Mouse (Mus musculus) lung, postnatal 4 days (tissue): ENCODE data around the gene Pigq.

Experiments
- DNase-seq, 2 experiments: peaks; one replicate each; pipeline ENCODE4 v3.0.0; 2021

Gene Pigq

DNA sequence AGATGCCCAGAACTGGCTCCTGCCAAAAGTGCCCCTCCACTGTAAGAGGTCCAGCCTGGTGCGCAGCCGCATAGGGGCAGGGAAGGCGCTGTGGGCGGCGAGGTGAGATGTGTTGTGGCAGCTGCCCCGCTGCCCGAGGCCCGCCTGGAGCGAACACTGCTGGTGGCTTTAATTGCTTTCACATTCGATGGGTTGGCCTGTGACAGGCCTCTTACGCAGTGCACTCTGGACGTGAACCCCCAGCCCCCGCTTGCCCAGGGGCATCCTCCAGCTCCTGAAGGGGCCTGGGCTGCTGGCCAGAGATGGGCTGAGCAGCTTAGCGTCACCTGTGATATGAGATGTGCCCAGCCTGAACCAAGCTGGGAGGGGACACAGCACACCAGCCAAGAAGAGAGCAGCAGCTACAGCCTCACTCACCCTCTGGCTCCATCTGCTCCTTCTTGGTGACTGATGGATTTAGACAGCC, 12.9 kb upstream of the Pigq start:
- DNase-seq = no peak

DNA sequence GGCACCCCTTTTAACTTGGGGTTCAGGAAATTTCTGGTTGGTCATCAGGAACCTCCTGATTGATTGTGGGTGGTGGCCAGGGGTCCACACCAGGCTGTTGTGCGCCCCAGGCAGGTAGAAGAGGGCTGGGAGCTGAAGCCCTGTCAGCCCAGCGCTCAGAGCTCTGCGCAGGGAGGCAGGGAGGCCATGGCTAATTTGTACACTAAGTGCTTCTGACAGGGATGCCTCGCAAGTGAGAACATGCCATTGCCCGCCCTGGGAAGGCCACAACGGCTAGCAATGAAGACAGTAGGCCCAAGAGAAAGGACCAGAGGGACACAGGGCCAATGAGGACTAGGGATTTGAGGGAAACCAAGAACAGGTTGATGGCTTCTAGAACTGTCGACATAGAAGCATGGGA, 11.9 kb upstream of the Pigq start:
- DNase-seq = no peak

DNA sequence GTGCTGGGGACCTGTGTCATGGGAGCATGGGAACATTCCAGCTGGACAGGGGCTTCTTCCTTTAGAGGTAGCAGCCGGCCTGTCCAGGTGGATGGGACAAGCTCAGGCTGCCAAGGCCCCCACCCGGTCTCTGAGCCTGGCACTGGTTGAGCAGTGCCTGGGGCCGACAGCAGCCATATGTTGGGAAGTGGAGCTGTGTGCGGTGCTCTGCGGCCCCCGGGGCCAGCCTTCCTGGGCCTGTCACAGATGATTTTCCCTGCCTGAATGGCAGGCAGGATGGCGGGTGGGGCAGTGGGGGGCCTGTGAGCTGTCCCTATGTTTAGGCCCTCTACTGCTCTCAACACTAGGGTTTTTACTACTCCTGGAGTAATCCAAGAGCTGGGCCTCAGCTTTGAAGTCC, 11.5 kb upstream of the Pigq start:
- no peak for DNase-seq

DNA sequence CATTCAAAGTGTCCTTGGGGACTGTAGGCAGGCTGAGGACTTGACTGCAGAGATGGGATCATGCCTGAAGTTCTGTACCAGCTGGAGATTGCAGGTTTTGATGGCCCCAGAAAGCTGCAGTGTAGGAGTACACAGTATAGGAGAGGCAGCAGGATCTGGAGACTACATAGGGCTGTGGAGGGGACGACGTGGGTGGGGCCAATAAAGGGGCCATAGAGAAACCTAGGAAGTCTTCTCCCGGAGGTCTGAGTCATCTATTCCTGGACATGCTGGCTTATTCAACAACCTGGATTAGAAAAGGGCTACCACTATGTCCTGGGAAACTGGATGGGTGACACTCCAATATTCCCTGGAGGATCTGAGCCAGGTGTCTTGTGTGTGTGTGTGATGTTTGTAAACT, 11.0 kb upstream of the Pigq start:
- no peak for DNase-seq

DNA sequence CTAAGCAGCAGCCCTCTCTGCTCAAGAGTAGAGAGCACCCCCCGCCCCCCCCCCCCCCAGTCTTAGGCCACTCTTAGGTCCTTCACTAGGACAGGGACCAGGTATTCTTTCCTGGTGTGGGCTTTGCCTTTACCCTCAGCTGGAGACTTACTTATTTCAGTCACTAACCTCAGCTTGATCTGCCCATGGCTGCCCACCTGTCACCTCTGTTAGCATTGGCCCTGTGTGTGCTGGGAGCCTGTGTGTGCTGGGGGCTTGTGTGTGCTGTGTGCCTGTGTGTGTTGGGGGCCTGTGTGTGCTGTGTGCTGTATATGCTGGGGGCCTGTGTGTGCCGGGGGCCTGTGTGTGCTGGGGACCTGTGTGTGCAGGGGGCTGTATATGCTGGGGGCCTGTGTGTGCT, 9.9 kb upstream of the Pigq start:
- DNase-seq = no peak

DNA sequence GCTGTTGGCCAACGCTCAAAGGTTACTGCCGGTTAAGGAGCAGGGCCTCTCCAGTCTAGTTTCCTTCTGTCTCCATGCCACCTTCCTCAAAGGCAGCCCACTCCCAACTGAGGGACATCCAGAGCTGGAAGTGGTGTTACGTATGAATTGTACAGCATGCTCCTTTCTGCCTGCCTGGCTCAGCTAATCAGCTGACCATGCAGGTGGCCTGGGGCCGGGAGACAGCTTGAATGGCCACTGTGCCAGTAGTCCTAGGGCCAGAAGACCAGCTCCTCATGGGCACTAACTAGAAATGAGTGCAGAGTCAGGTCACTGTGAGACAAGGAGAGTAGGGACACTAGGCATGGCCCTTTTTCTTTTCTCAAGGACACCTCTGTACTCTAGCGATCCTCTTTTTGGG, 8.4 kb upstream of the Pigq start:
- DNase-seq = no peak

DNA sequence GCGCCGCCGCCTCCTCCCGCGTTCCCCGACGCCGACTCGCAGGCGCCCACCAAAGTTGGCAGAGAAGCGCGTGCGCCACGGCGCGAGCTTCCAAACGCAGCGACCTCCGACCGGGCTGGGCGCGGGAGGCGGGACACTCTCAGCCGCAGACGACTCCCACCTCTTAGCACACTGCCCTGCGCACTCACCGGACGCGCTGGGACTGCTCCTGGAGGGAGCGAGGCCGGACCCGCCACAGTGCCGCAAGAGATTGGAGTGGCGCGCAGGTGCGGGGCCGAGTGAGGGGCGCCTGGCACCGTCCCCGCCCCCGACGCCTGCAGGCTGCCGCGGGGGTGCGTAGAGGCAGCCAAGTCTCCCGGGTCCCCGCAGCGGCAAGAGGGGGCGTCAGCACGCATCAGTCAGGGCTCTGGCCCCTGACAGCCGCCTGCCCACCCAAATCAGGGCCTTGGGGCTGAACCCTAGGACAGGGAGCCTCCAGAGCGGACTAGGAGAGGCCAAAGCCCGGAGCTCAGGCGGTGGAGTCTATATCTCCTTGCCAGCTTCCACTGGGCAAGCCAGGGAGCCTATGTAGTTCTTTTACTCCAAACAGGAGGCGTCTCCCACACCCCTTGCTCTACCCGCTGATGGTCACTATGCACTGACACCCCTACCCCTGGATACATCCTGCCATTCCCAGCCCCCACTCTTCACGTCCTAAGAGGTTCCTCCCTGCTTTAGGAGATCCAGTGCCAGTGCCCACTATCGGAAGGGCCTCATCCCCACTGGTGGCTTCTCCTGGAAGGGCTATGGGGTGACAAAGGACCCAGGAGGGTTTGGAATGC, 7.3 kb upstream of the Pigq start, which contains the start of gene A930017K11Rik:
A930017K11Rik (minus strand) TSS at position 763 of the 821 bp plus-strand sequence.
- peak; percentile 16 to 48 for DNase-seq

DNA sequence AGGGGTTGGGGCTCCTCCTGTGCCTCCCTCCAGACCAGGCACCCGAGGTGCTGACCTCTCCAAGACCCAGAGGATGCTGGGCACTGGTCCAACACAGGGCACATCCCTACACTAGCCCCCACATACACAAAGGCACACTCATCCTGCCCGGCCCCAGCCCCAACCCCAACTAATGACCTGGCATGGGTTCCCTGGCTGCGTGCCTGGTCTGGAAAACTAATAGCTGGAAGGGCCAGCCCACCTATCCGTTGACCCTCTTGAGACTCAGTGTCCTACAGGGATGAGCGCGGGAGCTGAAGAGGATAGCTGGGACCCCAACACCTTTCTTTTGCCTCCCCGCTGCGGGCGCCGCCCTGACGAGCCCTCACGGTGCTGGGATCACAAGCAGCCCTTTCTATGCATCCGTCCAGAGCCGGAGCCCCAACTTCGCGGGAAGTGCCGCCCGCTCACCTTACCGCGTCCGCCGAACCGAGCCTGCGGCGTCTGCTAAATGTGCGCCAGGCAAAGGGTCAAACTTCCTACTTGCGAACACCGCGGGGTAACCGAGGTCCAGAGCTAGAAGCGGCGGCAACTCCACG, 6.6 kb upstream of the Pigq start:
- no peak for DNase-seq

DNA sequence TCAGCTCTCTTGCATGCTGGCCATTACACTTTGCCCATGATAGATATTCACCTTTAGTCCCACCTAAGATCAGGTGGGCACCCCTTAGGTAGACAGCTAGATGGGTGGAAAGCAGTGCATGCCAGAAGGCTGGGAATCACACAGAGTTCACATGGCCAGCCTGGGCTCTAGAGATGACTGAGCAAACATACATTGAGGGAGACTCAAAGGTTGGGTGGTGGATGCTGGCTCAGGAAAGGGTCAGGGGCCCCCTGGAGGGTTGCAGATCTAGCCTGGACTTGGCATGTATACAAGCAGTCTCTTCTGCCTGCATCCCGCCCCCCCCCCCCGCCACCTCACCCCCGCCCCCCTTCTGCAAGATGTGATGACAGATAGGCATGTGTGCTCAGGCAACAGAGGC, 6.0 kb upstream of the Pigq start:
- no peak for DNase-seq

DNA sequence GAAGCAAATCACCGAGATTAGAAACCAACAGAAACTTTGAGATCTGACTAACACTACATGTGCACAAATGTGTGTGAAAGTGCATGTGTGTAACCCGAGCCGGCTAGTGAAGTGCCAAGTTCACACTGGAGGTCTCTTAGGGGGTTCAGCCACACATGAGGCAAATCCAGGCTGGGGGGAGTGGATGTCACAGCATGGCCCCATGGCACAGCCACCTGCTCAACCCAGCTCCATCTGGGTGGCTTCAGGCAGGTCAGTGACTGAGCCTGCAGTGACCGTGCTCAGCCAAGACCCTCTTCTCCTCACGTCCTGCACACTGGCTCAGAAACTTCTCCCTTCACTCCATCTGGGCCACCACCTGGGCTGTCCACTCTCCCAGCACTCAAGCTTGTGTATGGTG, 5.2 kb upstream of the Pigq start:
- DNase-seq = no peak

DNA sequence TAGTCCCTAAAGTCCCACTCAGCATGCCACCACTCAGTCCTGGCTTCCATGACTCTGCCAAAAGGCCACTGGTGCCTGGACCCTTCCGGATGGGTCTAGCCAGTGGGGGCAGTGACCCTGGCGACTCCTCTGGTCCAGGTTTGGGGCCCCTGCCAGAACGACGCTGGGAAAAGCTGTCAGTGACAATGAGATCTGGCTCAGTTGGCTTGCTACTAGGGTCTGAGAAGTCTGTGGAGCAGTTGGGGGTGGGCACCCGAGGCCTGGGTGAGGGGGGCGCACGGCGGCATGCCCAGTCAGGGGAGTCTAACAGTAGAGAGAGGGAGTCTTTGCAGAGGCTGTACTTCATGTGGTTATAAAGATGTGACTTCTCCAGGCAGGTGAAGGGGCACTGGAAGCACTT, 3.3 kb upstream of the Pigq start:
- DNase-seq = no peak

DNA sequence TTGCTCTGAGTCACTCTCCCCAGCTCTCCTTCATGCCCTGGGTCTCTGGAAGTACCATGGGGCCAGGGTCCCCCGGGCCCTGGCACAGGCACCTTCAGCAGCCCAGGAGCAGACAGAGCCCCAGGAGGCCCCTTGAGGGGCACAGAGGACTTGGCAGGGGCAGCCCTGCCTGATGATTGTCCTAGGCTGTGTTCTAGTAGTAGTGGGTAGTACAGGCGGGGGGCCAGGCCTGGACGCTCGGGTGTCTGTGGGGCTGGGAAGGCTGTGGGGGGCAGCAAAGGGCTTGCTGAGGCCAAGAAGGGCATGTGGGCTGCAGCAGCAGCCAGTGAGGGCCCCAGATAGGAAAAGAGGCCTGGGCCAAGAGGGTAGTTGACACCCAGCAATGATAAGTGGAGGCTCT, 2.8 kb upstream of the Pigq start:
- DNase-seq = no peak

DNA sequence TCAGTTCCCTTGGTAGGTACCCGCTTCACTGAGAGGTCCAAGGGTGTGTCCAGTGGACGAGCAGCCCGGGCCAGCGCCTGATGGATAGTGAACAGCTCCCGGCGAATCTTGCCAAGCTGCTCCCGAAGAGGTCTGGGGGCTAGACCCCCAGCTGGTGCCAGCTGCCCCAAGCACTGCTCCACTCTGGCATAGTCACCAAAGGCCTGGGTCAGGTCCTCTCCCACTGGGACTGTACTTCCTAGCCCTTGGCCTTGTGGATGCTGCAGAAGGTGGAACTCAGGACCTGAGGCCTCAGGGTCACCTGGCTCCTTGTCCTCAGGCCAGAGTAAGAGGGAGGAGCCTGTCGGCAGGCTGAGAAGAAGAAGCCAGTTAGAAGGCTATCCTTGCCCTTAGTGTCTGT, 2.2 kb upstream of the Pigq start:
- no peak for DNase-seq

DNA sequence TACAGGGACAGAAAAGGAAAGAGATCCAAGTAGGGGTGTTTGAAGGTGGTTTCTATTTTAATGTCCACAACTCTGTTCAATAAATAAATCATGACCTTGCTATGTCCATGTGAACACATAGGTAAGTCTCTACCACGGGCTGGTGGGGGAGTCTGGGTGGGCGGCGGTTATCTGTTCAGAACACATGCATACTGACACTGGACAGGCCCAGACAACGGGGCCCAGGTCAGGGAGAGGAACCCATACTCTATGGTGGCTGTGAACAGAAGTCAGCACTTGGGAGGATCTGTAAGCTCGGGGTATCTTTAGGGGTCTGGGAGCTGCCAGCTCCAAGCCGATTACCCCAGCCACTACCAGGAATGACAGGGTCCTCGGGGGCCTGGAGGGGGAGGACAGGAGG, 1.6 kb upstream of the Pigq start:
- no peak for DNase-seq

DNA sequence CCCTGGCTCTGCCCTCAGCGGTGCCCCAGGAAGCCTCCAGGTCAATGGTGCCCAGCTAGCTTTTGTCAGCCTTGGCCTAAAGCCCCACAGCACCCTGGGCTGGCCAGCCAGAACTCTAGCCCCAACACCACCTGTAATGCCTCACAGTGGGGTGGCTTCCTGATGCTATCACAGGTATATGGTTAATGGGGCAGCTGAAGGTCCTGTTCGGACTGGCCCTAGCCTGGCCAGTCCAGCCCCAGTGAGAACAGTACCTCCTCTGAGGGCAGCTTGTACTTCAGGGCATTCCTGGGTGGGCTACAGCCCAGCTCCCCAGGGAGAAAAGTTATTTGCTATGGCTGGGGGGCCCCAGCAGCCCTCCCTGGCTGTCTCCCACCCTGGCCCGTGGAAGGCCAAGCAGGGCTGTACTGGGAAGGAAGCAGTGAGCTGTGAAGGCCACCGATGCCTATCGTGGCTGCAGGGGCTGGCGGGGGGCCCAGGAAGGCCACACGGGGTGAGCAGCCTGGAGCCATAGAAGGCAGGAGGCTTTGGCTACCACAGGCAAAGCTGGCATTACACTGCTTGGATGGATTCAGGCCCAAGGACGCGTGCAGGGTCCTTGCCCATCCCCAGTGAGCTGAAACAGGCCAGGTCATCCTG, 900 bp upstream of the Pigq start:
- DNase-seq = no peak

DNA sequence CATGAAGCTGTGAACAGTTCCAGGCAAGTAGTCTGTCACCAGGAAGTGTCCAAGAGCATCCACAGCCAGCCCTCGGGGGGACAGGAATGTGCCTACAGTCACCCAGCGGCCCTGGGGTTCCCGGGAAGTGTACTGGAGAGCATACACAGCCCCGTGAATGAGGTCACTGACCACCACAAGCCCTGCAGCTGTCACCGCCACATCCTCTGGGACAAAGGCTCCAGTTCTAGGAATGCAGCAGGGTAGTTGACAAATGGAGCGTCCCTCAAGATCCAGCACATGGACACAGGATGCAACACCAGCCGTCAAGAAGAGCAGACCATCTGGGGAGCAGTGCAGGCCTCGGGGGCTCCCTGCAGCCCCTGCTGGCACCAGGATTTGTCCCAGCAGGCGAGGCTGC, 967 bp downstream of the Pigq start:
- DNase-seq = no peak

DNA sequence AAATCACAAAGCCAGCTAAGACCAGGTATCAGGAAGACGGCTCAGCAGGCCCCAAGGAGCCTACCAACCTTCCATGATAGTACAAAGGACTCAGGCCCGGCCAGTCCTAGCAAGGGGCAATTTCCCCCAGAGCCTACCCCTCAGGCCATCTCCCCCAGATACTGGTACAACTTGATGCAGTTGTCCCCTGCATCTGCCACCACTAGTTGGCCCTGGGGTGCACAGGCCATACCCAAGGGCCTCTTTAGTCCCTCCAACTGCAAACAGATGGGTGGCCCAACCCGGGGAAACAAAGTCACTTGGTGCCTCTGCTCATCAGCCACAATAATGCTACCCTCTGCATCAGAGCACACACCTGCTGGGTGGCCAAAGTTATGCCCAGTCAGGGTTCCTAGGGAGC, 1.5 kb downstream of the Pigq start:
- DNase-seq = no peak

DNA sequence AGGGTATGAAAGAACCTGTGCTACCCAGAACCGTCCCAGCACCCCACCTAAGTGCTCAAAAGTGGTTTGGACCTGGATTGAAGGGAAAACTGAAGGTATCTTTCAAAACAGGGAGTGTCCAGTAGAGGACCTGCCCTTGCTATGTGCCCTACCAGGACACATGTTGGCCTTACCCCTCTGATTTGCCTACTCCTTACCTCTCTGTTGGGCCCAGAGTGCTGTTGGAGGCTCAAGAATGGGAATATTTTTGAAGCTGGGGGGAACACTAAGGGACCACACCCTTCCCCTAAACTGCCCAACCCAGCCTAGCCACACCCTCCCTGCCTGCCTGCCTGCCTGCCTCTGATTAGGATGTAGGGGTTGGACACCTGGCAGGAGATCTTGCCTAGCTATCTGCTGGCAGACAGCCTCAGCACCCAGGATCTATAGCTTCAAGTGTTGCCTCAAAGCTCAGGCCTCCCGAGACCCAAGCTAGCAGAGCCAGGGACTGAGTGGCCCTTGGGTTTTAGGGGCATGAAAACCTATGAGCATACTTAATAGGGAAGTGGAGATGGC, 2.1 kb downstream of the Pigq start:
- DNase-seq = no peak

DNA sequence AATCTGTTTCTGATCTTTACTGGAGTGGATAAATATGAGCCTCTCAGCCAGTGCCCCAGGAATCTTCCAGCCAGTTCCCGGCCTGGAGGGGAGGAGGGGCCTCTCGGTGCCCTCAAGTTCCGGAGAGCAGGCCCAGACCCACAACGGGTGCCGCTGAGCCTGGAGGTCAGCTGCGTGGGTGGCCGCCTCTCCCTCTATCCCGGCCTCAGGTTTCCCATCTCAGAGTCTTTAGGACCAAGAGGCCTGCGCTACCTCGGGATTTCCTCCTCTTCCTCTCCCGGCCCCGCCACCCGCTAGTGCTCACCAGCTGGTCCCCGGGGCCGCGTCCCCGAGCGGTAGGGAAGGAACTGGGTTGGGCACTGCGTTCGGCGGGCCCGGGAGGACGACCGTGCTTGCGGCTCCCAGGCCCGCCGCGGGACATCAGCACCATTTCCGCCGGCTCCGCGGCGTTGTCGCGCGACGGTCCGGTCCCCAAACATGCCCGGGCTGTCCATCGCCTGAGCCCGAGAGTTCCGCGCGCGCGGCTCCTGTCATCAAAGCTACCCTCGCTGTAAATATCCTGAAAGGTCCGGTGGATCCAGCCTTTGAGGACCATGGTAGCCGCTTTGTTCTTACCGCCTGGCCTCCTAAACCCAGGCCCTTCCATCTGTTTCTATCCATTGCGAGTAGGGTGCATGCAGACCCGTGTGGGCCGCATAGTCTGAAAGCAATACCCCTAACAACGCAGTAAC, 3.1 kb downstream of the Pigq start:
- DNase-seq = peak; percentile 88 to 89

DNA sequence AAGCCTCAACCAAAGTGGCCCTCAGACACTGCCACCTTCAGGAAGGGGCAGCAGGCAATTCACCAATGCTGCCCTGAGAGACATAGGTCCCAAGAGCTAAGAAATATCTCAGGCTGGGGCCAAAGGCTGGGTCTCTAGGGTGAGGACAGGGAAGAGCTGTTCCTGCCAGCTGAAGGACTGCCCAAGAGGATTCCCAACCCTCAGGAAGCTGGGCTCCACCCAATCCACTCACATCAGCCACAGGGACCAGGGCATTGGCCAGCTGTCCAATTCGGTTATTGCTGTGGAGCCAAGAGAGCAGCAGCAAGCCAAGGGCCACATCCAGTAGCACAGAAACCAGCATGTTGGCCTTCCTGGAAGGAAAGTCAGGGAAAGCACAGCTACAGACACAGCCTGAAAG, 10.2 kb downstream of the Pigq start:
- DNase-seq = no peak

DNA sequence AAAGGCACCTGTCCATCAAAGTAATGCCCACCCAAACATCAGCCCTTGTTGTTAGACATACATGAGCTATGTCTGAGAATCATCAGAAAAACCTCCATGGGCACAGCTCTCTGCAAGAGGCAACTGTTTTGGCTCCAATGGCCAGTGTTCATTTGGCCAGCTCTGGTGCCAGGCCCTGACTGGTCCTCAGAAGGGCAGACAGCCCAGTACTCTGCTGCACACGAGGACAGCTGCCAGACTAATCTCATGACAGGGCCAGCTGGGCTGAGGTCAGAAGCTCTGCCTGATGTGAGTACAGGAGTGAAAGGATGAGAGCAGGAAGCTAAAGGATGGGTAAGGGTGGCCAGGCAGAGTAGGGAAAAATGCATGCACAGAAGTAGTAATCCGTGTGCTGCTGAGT, 19.4 kb downstream of the Pigq start:
- no peak for DNase-seq

DNA sequence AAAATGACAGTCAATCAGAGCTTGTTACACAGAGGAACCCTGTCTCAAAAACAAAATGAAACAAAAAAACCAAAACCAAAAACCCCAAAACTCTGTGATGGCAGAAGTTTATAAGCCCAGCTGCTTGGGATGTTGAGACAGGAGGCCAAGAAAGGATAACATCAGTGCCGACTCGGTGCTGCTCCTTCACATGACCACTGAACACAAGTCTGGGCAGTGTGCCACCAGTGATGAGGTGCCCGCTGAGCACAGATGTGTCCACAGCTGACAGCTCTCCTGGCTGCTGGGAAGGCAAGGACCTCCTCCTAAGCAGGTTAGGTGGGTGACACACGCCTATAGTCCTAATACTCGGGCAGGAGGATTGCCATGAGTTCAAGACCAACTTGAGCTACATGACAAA, 22.6 kb downstream of the Pigq start:
- DNase-seq = no peak
